Mouse (Mus musculus) c-Kit-positive CD71-positive TER-119-positive erythroid progenitor cells, embryonic 14.5 days (primary cell): Measurements from ENCODE around the gene Ifit1bl2.
A peak's percentile ranks its signal among the peaks of the same experiment; 100 is the strongest.
"Not testable (repeated sequence)": the region's sequence is repeated elsewhere in the genome, so short reads cannot be mapped to it uniquely, and the experiment has no call there.

Experiments used
- DNase-seq: peaks from one replicate; pipeline ENCODE4 v3.0.0-alpha.2; 2013; ENCODE audit warnings: low spot score

Ifit1bl2 gene

DNA sequence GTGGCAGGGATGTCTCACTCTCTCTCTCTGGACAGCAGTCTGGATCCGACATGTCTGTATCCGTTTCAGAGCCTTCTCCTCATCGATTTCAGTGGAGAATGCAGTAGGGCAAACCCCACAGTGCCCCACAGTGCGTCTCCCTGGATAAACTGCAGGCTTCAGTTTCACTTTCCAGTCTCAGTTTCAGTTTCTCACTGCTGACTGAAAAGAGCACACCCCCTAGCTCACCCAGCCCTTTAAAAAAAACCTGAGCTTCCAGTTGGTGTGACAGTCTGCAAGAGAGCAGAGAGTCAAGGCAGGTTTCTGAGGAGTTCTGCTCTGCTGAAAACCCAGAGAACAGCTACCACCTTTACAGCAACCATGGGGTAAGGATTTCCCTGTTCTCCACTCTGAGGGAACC is at the start of gene Ifit1bl2, which contains the start of gene Ifit1:
Gene Ifit1bl2 (minus strand): TSS at position 121 of the 400 bp plus-strand sequence.
Gene Ifit1 (plus strand): TSS at position 249 of the 400 bp plus-strand sequence.
- no peak for DNase-seq

DNA sequence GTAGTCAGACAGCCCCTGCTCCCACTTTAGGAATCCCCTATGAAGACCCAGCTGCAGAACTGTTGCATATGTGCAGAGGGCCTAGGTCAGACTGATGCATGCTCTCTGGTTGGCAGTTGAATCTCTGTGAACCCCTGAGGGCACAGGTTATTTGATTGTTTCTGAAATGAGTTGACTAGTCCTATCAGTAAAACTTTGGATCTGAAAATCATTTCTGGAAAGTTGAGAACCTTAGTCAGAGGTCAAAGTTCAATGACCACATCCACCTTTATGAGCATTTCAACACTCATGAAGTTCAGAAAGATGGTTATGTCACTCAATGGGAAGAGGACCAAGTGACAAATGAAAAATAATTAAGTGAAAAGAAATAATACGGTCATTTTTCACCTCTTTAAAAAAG is 45.0 kb upstream of the Ifit1bl2 start:
- DNase-seq: no peak

DNA sequence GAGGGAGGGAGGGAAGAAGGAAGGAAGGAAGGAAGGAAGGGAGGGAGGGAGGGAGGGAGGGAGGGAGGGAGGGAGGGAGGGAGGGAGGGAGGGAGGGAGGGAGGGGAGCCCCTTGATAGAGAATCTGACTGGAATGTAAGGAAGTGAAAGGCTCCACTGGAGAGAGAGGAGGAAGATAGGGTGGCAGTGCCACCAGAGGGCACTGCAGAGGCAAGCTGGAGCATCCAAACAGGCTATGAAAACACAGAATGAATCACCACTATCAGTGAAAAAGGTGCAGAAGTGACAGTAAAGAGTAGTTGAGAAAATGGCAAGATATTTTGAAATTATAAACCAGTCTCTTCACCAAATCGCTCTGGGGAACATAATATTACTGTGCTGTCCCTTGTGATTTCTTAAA is 44.3 kb upstream of the Ifit1bl2 start:
- DNase-seq: no peak

DNA sequence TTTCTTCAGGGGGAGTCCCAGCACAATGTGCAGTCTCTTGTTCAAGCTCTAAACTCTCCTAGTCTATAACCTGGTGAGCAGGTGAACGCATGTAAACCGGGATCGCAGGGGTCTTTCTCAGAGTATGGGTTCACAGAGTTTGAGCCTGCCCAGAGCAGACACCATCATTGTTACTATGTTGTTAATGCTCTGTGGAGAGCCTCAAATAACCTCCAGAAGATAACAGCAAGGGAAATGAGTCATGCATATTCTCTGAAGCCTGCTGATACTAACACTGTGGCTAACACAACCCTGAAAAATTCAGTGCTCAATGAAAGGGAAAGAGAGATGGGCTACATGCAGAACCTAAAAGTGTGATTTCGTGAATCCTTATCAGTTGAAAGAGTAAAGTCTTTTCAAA is 37.9 kb upstream of the Ifit1bl2 start:
- DNase-seq: no peak

DNA sequence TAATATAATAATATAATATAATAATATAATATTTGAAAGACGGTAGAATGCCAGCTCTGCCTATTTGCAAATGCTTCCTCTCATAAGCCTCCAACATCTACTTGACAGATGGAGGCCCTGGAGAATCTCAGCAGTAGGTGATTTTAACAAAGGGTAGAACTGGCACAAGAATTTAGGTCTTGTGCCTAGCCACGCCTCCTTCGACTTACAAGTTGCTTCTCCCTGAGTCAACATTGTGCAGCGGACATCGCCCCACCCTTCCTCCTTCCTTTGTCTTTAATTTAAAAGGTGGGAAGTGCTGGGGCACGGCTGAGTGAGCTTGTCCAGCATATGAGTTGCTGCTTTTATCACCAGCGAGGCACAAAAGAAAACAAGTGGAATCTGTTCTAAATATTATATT is 32.9 kb upstream of the Ifit1bl2 start:
- DNase-seq: no peak

DNA sequence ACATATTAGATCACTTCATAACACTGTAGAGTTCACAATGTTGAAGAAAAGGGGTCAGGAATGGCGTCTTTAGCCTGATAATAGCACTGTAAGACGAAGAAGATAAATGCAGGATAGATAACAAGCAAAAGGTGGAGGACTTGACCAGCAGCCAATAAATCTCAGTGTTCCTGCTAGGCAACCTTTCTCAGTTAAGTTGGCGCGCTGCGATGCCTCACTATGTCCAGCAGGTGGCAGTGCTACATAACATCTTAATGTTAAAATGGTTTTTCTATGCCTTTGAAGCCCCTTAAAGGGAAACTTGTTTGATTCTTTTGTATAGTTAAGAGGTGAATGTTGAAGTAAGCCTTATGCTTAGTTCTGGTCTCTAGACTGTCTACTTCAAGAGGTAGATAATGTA is 25.6 kb upstream of the Ifit1bl2 start:
- DNase-seq: peak; percentile 58

DNA sequence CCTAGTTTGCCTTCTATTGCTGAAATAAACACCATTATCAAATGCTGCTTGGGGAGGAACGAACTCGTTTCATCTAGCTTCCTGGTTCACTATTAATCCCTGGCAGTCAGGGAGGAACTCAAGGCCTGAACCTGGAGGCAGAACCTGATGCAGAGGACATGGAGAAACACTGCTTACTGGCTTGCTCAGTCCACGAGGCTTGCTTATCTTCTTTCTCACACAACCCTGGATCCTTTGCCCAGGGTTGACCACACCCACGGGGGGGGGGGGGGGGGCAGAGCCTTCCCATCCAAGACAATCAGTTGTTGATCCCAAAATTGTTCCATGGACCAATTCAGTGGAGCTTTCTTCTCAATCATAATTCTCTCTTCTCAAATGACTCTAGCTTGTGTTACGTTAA is 22.2 kb upstream of the Ifit1bl2 start:
- DNase-seq: no peak

DNA sequence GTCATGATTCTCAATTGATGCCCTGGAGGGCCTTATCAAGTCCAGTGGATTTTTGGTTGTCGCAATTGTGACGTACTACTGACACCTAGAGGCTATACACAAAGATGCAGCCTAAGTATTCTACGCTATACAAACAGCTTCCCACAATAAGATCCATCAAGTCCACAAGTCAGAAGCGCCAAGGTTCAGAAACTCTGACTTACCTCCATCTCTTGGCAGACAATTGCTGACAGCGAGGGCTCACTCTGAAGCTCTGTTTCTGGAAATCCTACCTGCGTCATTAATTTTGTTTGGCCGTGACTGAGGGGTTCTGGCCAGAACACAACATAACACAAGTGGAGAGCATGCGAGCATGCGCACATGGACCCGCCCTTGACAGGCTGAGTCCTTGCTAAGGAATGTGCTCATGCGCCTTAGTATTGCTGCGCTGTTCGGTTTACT is 21.5 kb upstream of the Ifit1bl2 start:
- DNase-seq: peak; percentile 73

DNA sequence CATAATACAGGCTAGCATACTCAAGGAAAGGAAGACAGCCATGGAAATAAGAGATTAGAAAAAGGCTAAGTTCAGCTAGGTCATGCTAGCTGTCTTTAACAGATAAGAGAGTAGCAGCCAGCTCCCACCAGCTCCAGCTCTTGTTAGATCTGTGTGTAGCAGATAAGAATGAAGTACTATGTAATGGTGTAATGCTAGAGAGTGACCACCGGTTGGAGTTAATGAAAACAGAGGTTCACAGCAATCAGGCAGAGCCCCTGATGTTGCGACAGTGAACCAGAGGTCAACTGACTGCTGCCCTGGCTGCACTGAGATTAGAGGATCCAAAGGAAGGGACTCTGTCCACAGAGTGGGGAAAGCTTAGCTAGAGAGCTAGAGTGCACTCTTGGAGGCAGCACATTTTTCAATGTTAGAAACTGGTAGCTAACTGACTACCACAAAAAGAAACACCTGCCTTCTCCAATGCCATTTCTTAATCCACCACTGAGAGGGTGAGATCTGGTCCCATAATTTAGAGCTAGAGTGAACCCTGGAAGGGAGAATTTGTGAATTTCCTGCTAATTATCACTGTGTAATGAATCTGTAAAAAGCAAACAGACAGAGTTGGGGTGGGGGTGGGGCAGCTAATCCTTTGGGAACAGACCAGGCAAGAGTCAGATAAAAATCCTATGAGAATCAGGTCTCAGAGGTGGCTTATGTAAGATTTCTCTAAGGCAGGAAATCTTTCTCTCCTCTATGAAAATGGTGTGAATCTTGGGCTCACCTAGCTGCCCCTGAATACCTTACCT is 16.2 kb upstream of the Ifit1bl2 start:
- DNase-seq: peak; percentile 74

DNA sequence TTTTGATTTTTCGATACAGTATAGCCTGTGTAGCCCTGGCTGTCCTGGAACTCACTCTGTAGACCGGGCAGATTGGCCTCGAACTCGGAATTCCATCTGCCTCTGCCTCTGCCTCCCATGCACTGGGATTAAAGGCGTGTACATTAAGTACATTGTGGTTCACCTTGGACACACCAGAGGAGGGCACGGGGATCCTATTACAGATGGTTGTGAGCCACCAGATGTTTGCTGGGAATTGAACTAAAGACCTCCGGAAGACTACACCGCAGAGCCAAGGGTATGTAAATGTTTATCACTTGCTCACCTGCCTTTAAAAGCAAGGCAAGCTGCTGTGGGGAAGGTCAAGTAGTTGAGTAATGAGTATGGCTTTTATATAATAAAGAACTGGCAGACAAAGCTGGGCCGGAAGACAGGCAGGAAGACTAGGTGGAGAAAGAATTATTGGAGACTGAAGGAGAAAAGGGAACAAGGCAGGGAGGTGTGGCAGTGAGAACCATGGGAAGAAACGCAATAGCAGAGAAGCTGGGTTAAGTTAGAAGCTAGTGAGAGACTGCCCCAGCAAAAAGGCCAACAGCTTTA is 14.8 kb upstream of the Ifit1bl2 start:
- no peak for DNase-seq

DNA sequence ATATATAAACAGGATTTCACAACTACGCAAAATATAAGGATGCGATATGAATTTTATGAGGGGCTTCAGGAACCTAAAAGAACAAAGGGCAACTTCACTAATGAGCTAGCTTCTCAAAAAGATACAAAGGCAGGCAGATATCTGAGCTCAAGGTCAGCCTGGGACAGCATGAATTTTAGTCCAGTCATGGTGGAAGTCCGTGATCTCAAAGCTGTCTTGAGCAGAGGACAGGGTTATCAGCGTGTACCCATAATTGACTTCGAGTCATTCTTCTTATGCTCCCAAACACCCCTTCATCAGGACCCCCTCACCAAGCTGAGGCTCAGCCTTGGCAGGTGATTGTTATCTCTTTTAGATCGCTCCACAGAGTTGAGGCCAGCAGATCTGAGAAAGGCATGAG is 10.5 kb upstream of the Ifit1bl2 start:
- no peak for DNase-seq

DNA sequence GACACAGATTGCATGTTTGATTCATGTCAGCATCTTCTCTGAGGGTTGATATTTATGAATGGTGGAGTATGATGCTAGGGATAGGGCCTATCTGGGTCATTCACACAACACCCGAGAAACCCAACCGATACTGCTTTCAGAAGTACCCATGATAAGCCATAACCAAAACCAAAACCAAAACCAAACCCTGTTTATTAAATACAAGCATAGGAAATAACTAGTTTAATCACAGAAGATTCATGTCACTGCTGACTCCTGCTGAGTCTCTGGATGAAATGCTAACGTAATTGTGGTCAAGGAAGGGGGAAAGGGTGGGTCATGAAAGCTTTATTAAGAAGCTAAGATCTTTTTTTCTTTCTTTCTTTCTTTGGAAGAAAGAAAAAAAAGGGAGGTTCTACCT is 9.7 kb upstream of the Ifit1bl2 start:
- DNase-seq: no peak

DNA sequence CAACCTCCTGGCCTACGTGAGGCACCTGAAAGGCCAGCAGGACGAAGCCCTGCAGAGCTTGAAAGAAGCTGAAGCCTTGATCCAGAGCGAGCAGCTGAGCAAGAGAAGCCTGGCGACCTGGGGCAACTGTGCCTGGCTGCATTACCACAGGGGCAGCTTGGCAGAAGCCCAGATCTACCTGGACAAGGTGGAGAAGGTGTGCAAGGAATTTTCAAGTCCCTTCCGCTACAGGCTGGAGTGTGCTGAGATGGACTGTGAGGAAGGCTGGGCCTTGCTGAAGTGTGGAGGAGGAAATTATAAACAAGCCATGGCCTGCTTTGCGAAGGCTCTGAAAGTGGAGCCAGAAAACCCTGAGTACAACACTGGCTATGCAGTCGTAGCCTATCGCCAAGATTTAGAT is 7.1 kb upstream of the Ifit1bl2 start:
- not testable (repeated sequence) for DNase-seq

DNA sequence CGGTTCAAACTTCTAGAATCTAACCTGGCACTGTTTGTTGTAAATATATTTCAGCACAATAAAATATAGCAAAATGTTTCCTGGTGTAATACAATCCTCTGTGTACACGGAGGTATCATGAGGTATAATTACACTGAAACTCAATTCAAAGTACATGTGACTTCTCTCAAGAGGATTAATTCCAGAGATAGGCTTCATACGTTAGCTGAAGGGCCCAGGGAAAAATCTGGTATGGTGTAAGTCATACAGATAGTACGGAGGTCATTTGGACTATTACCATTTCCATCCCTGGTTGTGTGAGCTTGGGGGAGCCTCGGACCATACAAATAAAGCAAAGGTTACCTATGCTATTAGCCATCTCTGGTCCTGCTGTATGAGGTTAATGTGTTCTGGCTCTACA is 2.1 kb upstream of the Ifit1bl2 start:
- no peak for DNase-seq

DNA sequence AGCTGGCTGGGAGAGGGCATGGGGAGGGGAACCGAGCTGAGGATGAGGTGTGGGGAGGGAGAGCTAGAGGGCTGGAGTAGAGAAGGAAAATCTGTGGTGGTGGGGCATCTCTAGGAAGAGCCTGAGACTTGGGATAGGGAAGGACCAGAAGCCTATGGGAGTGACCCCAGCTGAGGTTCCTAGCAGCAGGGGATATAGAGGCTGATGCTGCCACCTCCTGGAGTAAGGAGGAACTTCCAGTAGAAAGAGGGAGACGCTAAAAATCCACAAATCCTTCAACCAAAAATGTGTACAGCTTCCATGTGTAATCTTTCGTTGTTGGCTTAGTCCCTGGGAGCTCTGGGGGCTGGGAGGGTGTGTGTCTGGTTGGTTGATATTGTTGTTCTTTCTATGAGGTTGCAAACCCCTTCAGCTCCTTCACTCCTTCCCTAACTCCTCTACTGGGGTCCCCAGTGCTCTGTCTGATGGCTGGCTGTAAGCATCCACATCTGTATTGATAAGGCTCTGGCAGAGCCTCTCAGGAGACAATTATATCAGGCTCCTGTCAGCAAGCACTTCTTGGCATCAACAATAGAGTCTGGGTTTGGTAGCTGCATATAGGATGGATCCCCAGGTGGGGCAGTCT is 3.5 kb downstream of the Ifit1bl2 start:
- DNase-seq: no peak

DNA sequence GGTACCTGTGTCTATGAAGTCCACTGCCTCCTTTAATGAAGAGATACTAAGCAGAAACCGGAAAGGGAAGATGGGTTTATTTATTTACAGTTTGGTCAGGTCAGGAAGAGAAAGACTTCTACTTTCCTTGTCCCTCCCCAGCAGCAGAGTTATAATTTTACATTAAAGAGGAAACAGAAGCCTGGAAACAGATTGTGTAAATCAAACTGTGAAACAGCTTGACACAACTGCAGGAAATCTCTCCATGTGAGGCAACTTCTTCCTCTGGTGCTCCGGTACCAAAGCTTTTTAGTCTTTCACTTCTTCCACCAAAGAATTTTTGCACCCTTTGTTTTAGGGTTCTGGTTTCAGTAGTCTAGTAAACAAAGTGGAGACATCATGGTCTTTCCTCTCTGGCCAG is 7.1 kb downstream of the Ifit1bl2 start:
- DNase-seq: no peak

DNA sequence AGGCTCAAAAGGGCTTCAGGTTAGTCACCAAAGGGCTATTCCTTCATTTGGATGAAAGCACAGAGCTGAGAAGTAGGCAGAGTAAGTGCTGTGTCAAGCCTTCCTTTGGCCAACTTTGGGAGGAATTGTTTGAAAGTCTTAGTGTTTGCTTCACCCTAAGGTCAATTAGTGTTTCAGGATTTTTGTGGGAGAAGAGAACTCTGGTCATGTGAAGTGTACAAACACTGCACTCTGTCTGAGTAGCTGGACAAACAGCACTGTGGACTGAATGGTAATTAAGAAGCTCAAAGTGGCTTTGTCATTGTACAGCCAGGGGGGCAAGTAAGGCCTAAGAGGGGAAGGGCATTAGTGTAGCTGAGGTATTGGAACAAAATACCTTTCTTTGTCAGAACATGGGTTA is 9.1 kb downstream of the Ifit1bl2 start:
- DNase-seq: no peak

DNA sequence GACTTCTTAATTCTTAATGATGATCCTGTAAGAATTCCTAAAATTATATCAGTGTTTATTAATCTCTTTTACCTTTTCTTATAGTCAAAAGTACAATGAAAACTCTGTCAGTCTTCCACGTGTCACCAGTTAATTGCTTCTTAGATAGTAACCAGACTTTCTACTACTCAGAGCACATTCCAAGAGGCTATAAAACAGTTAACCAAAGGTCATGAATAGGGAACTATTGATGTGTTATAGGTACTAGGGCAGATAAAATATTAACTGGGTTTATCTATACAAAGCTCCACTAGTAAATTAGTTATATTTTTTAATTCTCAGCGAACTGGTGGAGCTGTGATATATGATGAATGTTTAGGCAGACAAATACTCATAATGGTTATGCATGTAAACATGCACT is 13.0 kb downstream of the Ifit1bl2 start:
- no peak for DNase-seq

DNA sequence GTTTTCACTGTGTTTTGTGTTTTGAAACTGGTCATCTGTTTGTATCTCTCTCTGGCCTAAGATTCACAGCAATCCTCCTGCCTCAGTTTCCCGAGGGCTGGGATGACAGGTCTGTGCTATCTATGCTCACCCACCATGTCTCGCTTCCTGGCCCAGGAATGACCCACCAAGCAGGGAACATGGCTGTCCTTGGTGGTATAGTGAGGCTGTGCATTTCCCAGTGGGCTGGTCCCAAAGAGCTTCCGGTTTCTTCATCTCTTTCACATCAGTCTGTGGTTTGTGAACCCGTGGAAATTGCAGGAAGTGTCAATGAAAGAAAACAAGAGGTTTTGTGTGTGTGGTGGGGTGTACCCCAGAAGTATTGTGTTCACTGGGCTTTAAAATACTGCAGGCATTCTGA is 15.9 kb downstream of the Ifit1bl2 start:
- no peak for DNase-seq

DNA sequence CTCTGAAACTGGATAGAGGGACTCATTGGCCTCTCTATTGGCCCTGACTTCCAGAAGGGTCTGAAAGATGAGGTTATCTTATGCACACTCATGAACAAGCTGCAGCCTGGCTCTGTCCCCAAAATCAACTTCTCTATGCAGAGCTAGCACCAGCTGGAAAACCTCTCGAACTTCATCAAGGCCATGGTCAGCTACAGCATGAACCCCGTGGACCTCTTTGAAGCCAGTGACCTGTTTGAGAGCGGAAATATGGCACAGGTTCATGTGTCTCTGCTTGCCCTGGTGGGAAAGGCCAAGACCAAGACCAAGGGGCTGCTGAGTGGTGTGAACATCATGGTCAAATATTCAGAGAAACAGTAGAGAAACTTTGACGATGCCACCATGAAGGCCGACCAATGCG is 16.8 kb downstream of the Ifit1bl2 start:
- no peak for DNase-seq

DNA sequence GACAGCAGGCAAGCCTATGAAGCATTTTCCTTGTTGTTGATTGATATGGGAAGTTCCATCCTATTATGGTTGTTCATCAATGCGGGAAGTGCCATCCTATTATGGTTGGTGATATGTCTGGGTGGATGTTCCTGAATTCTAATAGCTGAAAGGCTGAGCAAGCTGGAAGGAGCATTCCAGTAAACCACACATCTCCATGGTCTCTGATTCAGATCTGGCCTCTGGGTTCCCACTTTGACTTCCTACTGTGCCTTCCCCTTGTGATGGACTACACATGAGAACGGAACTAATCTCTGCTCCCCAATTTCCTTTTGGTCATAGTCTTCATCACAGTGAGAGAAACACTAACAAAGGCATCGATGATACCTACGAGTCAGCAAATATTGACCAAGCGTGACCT is 19.7 kb downstream of the Ifit1bl2 start:
- DNase-seq: no peak

DNA sequence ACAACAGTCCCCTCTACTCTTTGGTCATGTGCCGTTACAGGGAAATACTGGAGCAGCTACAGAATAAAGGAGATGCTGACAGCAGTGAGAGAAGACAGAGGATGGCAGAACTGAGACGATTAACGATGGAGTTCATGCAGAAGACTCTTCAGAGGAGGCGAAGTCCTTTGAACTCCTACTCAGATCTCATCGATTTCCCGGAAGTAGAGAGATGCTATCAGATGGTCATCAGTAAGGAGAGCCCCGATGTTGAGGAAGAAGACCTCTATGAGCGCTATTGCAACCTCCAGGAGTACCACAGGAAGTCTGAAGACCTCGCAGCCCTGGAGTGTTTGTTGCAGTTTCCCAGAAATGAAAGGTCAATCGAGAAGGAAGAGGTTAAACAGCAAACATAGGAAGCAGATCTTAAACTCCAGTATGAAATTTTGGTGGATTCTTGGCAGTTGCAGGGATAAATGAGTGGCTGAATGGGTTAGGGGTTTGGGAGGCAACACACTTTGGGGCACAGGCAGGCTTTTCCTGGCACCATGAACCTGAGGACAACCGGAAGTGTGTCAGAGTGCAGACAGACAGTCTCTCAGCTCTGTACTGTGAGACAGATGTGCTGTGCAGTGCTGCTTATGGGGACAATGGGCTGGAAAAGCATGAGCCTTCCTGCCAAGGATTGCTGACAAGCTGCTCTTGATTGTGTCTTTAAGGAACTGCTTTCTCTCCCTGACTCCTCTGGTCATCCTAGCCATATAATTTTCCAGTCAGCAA is 28.1 kb downstream of the Ifit1bl2 start:
- not testable (repeated sequence) for DNase-seq

DNA sequence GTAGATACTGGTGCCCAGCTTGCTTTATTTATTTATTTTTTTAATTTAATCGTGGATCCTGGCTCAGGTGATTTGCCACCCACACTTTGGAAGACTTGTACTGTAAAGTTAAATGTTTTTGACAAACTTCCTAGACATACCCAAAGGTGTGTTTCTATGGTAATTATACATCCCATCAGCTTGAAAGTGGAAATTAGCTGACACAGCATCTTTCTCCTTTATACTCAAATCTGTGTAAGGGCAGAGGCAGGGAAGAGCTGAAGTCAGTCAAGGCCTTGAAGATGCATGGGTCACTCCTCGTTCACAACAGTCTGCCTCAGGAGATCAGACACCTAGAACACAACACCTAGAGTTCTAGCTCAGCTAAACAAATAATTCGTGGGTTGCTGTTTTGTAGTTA is 30.4 kb downstream of the Ifit1bl2 start:
- DNase-seq: not testable (repeated sequence)
